Mouse (Mus musculus) ES-E14 (cell line): Measurements from ENCODE around the gene Rasal3.

Experiments
- CHD2 ChIP-seq: IDR thresholded peaks from 2 replicates; pipeline ENCODE4 v1.6.1; 2014; ENCODE audit warnings: mild to moderate bottlenecking, low read depth, low read length, inconsistent platforms
- ZNF384 ChIP-seq: IDR thresholded peaks from 2 replicates; pipeline ENCODE4 v1.6.1; 2012; ENCODE audit warnings: low read depth, low read length, inconsistent platforms

DNA sequence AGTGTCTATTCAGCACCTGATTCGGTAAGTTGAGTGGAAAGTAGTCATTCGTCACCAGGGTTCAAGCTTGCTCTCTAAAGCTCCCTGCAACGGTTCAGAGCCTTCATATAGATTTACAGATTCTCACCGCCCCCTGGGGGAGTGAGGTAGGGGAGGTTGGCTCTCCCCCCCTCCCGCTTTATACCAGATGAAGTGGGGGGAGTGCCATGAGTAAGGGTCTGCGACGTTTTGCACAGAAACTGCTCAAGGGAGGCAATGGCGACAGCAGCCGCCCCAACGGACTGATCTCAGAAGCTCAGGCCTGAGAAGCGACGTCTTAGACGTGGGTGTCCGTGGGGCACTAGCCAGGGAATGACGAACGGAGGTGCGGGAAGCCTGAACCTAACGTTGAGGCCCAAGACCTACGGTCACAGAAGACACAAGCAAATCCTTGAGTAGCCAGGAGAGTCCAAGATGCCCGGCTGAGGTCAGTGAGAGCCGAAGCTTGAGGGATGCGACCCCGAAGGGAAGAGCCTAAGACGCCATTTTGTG is 53.5 kb downstream of the Rasal3 start:
- TF ChIP-seq CHD2 = no peak
- no peak for TF ChIP-seq ZNF384
